Mouse (Mus musculus) heart, postnatal 0 days (tissue): ENCODE measurements around the gene Ahnak.
A peak's percentile ranks its signal among the peaks of the same experiment; 100 is the strongest.

Source experiments
- CTCF ChIP-seq: IDR thresholded peaks from 2 replicates; pipeline ENCODE4 v1.5.1; 2016; ENCODE audit warnings: antibody characterized with exemption, control low read depth, low read depth
- EP300 ChIP-seq: IDR thresholded peaks from 2 replicates; pipeline ENCODE4 v1.6.1; 2016; ENCODE audit warnings: antibody characterized with exemption, low read depth

- TF ChIP-seq CTCF (no peak), EP300 (0 out of 2 replicates have a peak, but pooled peaks have one; percentile 62)
These were observed 47.4 kb upstream of the Ahnak start, which contains the start of gene Mta2 for GRCm38 (mm10) chr19:8941515-8942217.
